Mouse (Mus musculus) gastrocnemius, postnatal 25 days (tissue): ENCODE data around the gene Rpl4. TPM values are rescaled to one million over a fixed set of nuclear protein-coding genes. Genes with fewer than 3 reads are reported as not detected.
"Not testable (repeated sequence)": the region's sequence is repeated elsewhere in the genome, so short reads cannot be mapped to it uniquely, and the experiment has no call there.

ENCODE experiments used
- DNase-seq: peaks from one replicate; pipeline ENCODE4 v3.0.0; 2022
- long read RNA-seq, 2 experiments: library from polyadenylated mRNA; stranded (forward); transcript quantifications; one replicate each; pipeline ENCODE4 v2.0.0; 2021
- total RNA-seq, 2 experiments: library from RNA; stranded (reverse); gene quantifications; 1 replicate in 1 of 2; 2 replicates in 1 of 2; pipeline ENCODE4 v1.2.3; 2021

The Rpl4 gene
- total RNA-seq = 100 to 1,000 TPM; 458 to 485 TPM
- long read RNA-seq, experiment 1, transcript Rpl4-202 (4 exons, 596 nt) = minor isoform, 22 of 733 reads
- long read RNA-seq, experiment 1, transcript Rpl4-201 (10 exons, 1,538 nt) = major isoform, 507 of 733 reads
- long read RNA-seq, experiment 1, partial matches to known transcripts = 60 of 733 reads
- long read RNA-seq, experiment 1, other reads (novel, unspliced or antisense) = 144 of 733 reads
- long read RNA-seq, experiment 2, transcript Rpl4-202 (4 exons, 596 nt) = minor isoform, 10 of 650 reads
- long read RNA-seq, experiment 2, transcript Rpl4-201 (10 exons, 1,538 nt) = major isoform, 481 of 650 reads
- long read RNA-seq, experiment 2, partial matches to known transcripts = 153 of 650 reads
- long read RNA-seq, experiment 2, other reads (novel, unspliced or antisense) = 6 of 650 reads

DNA sequence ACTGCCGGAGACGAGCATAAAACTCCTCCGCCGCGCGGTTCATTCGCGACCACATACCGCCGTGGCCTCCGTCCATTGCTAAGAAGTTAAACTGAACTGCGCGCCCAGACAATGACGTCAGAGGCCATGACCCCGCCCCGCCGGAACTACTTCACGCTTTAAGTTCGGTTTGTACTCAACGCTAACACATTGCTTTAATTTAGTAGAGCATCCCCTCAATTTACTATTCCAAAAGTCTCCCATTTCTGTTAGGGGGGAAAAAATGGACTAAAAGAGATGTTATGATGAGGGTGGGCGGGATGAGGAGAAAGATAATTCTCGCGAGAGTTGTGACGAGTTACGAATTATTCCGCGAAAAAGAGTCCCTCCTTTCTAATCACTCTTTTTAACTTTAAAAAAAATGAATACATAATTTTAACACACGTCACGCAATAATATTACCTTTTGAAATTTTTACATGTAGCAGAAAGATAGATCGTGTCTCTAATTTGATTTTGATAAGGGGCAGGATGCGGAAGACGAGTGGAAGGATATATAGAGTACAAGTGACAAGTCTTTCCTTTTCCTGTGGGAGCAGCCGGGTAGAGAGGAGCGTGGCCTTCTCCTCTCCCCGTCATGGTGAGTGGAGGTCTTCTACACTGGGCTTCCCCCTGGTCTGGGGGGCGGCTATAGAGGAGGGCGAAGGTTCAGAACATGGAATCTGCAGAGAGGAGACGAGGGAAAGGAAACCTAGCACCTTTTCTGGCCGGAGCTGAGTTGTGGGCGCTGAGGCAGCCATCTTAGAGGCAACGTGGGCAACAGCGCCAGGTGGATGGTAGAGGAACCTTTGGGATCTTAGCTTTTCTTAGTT, at the start of gene Rpl4, which contains the start of gene Zwilch:
TSS of gene Rpl4 (plus strand) at position 560 of the 850 bp plus-strand sequence.
TSS of gene Zwilch (minus strand) at position 289 of the 850 bp plus-strand sequence.
- peak; percentile 56 for DNase-seq

DNA sequence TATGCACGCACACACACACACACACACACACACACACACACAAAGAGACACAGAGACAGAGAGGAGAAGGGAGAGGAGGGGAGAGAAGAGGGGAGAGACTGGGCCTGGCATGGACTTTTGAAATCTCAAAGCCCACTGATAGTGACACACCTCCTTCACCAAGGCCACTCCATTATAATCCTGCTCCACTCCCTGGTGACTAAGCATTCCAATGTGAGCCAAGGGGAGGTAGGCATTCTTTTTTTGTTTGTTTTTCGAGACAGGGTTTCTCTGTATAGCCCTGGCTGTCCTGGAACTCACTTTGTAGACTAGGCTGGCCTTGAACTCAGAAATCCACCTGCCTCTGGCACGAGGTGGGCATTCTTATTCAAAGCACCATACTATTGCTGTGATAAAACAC, 48.3 kb upstream of the Rpl4 start:
- DNase-seq = not testable (repeated sequence)

DNA sequence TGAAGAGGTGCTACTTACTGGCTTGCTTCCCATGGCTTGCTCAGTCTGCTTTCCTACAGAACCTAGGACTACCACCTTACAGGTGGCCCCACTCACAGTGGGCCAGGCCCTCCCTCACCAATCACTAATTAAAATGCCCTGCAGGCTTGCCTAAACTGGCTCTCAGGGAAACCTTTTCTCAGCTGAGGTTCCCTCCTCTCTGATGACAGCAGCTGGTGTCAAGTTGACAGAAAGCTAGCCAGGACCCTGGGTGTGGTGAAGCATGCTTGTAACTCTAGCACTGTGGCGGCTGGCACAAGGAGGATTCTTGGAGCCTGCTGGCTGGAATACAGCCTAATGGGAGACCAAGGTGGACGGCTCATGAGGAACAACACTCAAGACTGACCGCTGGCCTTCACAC, 47.9 kb upstream of the Rpl4 start:
- DNase-seq = peak; percentile 64

DNA sequence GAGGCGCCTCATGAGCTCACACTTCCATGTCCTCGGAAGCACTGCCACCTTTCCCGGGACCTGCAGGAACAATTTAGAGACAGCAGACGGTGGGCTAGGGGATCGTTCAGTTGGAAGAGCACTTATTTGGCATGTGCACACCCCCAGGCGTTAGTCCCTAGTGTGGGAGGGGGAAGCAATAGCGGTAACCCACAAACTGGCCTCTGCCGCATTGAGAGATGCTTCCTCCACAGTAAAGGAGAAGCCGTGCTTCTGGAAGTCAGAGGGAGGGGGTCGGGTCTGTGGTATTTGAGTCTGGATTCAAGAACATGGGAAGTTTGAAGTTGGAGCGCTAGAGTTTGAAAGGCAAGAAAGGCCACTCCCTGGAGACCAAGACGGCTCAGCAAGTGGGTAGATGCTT, 47.1 kb upstream of the Rpl4 start:
- DNase-seq = no peak

DNA sequence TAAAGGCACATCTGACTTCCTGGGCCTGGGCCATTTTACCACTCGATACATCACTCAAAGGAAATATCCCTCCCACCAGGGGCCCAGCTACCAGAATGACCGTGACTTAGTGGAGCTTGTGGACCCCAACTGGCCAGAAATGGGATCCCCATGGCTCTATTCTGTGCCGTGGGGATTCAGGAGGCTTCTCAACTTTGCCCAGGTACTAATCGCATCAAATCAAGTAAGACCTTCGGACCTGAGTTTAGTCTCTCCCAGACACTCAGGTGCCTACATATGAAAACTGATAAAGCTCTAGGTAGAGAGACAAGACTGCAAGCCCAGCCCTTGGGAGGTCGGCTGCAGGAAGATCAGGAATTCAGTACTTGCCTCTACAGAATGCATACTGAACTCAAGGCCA, 41.6 kb upstream of the Rpl4 start:
- no peak for DNase-seq

DNA sequence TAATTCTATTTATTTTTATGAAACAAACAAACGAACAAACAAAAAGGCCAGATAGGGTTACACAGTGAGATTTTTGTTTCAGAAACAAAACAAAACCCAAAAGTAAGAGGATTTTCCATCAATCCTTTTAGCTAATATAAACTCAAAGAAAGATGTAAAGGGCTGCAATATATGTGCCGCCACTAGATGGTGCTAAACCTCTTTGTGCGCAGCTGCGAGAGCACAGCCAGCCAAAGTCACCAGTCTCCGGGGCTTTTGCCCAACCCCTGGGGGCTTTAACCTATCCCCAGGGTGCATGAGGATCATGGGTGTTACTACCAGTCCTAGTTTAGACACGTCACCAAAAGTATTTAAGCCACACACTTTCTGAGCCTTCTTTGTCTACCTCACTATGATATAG, 34.3 kb upstream of the Rpl4 start:
- DNase-seq = peak; percentile 6

DNA sequence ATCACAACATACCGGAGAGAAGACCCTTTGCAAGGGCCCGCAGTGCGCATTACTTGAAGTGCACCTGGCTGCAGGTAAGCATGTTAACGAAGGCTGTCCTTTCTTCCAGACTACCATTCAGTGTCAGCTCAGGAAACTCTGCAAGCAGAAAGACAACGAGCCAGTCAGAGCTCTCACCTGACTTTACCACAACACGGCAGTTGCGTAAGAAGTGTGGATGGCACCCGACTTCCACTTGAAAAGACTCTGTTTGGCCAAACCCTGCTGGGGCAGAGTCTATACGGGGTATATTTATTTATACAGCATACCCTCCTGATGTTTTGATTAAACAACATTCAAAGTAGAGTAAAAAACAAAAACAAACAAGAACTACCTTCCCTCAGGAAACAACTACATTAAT, 33.3 kb upstream of the Rpl4 start:
- no peak for DNase-seq

DNA sequence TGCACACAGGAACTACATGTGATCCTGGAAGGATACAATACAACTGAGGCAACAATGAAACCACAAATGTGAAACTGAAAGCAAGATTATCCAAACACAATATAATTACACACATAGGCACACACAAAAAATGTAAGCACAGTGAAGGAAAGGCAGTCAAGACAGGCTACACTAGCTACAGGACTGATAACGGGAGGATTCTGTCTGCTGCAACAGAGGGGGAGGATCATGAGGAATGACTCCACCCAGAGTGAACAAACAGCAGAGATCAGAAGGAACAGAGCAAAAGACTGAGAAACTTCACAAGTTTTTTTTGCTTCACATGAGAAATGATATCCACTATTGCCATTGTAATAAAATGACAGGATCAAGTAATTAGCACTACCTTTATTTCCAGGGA, 16.5 kb upstream of the Rpl4 start:
- DNase-seq = no peak

DNA sequence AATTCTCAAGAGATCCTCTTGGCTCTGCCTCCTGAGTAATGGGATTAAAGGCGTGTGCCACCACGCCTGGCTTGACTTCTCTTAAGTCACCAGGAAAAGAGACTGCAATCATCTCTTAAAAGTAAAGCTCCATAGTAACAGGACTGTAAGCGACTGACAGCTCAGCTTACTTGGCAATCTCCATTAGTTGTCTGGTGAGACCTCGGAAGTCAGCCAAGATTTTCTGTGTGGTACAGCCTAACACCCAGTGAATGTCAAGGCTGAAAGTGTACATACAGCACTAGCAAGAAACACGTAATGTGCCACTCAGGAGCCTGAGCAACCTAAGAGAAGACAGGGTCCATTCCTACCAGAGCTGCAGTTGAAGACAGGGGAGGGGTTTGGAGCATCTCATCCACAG, 12.7 kb upstream of the Rpl4 start:
- no peak for DNase-seq

DNA sequence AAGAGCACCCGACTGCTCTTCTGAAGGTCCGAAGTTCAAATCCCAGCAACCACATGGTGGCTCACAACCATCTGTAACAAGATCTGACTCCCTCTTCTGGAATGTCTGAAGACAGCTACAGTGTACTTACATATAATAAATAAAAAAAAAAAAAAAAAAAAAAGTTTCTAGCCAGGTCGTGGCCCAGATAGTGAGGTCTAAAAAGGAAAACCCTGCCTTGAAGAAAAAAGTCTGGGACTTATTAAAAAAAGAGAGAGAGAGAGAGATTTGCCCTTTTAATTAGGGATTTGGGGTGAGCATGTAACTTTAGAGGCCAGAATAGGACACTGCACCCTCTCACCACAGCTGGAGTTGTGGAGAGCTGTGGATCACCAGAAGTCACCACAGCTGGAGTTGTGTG, 3.2 kb upstream of the Rpl4 start:
- not testable (repeated sequence) for DNase-seq

DNA sequence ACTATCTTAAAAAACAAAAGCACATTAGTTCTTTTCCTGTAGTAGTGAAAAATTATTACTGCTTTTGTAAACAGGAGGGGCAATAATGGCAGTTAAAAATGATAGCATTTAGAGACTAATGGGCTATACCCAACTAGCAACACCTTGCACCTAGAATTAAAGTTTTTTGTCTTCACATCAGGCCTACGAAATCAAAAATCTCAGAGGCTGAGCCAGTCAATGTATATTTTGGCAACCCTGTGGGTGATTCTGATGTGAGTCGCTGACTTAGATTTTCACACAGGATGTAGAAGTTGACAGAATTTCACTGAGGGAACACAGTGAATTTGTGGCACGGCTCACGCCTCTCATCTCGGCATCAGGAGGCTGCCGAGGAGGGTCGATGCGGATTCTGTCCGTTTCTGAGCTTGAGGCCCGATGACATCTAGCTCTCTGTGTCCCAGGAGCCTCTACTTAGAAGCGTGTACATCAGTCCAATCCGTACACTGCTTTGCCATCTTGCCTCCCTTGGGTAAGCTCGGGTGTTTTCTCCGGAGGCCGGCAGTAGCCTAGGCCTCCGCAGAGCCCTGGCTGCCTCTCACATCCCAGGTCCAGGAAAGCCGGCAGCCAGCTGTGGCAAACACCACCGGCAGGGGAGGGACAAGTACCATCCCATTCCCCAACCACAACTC, 895 bp upstream of the Rpl4 start:
- DNase-seq = no peak

DNA sequence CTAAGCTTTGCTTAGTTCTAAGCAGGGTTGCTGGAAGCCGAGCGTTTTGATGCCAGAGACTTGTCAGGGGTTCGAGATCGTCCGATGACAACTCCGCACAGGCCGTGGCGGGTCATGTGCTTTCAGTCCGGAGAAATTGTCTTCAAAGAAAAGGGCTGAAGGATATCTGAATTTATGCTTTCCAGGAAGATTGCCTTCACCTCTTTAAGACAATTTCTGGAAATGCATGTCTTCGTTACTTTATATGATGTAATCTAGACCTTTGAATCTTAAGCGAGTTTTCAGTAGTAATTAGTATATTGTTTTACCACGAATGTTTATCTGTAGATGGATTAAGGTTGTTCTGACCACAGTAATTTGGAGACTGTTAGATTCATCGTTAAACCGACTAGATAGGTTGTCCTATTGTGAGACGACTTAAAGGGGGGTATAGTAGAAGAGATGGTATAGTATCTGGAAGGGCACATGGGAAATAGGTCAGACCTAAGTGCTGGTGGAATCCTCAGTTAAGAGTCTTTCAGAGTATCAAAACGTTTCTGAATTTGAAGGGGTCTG, 568 bp downstream of the Rpl4 start:
- no peak for DNase-seq

DNA sequence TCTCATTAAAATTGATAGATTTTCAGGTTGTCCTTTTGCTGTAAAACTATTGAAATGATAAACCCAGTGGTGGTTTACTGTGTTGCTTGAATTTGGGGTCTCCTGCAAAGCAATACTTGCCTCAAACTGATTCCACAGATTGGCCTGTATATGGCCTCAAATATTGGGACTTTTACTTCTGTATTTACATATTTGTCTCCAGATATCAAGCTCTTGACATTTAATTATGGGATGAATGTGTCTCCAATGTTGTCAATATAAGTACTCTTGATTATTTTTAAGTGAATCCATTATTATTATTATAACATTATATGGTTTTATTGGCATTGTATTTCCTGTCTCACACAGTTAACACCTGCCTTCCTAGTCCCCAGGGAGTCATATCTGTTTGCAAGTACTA, 1.2 kb downstream of the Rpl4 start:
- DNase-seq = no peak

DNA sequence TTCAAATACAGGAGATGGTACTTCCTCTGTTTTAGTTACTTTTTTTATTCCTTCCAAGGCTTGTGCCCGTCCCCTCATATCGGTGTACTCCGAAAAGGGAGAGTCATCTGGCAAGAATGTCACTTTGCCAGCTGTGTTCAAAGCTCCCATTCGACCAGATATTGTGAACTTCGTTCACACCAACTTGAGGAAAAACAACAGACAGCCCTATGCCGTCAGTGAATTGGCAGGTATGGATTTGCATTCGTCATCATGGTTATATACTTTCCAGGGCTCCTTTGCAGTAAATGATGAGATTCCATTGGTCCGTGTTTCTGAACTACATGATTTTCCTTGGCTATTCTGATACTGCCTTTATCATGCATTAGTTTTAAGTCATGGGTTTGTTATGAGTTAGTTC, 1.6 kb downstream of the Rpl4 start:
- no peak for DNase-seq

DNA sequence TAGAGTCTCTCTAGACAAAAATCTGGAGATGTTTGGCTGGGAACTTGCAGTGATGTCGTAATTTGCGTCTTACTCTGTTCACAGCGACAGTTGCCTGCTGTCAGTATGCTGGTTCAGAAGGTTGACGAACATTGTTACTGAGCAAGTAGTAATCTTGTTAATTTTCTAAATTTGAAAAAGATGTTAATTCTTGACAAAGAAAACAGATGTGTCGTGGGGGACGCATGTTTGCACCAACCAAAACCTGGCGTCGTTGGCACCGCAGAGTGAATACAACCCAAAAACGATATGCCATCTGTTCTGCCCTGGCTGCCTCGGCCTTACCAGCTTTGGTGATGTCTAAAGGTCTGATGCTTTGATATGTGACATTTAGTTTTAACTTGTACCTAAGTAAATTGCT, 2.2 kb downstream of the Rpl4 start:
- no peak for DNase-seq

DNA sequence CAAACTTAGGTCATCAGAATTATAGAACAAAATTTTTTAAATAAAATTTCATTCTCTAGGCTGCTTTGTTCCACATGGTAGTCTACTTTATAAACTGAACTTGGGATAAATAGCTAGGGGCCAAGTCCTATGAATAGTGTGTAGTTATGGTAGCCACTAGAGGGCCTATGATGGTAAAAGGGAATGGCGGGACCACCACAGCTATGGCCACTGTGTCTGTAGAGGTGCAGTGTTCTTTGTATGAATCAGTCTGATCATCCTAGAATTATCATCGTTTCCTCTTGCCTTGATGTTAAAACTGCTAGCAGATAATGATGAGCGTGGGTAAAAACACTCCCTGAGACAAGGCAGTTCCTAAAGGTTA, 5.4 kb downstream of the Rpl4 start:
- DNase-seq = no peak

DNA sequence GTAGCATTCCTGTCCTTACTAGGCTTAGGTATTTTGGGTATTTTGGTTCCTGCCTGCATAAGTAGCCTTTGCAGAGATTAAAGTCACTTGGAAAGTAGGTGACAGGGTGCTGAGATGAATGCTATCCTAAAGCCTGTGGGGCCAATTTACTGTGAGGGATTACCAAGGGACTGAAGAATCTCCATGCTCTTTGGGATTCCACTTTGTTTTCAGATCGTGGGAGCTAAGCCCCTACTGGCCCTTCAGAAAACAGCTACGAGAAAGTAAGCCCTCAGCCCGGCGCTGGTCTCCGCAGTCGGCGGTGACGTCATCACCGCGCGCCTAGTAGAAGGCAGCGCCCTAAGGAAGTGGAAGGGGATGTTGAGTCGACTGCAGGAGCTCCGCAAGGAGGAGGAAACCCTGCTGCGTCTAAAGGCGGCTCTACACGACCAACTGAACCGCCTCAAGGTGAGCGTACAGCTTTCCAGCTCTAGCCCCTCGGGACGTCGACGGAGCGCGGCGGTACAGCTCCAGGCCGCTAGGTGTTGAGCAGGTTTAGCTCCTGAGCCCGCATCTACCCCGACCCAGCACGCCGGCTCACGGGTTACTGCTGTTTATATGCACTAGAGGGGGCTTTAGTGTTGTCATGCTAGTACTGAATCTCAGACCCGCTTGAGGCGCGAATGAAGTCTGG, 5.9 kb downstream of the Rpl4 start, which contains the start of gene Snapc5:
TSS of gene Snapc5 (plus strand) at position 301 of the 673 bp plus-strand sequence.
- DNase-seq = peak; percentile 84

DNA sequence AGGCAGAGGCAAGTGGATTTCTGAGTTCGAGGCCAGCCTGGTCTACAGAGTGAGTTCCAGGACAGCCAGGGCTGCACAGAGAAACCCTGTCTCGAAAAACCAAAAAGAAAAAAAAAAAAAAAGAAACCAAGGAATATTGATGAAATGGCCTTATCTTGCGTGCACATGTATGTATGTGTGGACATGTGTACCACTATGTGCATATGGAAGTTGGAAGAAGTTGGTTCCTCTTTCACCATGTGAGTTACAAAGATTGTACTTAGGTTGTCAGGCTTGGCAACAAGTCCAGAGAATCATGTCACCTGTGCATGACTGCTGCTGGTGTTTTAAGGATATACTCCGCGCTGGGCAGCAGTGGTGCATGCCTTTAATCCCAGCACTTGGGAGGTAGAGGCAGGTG, 10.1 kb downstream of the Rpl4 start:
- not testable (repeated sequence) for DNase-seq

DNA sequence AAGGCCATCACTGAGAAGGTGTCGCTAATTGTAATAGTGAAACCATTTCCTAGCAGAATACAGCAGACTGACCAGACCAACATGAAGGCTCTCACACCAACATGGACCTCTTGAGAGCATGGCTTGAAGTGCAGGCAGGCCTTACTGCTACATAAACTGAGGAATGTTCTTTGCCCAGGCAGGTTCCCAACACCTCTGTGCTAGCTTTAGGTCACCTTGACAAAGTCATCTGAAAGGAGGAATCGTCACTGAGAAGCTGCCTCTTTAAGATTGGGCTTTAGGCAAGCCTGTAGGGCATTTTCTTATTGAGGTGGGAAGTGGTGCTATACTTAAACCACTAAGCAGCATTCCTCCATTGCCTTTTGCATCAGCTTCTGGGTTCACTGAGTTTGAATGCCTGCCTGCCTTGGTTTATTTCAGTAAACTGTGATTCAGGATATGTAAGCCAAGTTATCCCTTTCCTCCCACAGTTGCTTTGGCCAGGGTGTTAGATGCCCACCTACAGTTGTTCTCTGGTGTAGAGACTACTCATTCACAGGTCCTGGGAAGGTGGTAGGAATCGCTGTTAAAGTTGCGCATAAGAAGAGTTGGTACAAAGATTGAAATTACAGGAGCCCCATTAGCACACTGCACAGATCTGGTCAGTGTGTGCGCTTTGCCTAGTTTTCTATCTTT, 11.1 kb downstream of the Rpl4 start:
- no peak for DNase-seq

DNA sequence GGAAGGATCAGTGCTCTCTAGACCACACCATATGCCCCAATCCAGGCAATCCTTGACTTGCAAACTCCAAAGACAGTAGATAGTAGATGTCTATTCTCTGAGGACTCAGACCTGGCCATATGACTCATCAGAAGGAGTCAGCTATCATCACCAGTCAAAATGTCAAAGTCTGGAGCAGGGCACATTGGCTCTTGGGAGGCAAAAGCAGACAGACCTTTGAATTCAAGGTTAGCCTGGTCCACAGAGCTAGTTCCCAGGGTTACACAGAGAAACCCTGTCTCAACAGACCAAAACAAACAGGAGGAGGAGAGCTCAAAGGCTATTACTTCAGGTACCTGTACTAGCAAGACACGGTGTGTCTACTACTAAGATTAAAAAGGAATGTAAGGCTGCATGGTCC, 20.7 kb downstream of the Rpl4 start:
- DNase-seq = no peak

DNA sequence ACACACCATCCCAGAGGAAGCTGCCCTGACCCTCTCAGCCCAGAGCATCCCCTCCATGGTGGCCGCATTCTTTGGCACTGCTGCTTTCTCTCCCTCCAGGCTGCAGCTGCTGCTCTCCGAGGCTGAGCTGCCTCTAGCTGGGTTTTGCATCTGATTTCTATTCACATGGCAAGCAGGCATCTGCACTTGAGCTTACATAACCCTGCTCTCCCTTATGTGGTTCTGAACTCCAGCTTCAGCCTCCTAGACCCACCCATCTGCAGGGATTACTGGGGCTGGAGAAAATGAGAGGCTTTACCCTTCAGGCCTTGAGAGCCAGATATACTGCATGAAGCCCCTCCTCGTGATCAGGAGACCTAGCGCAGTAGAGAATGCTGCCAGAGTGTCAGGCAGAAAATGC, 22.4 kb downstream of the Rpl4 start:
- DNase-seq = no peak
